Mouse (Mus musculus): ENCODE measurements around the gene Crabp2. TPM values are rescaled to one million over a fixed set of nuclear protein-coding genes. Genes with fewer than 3 reads are reported as not detected.

The Crabp2 gene
- polyA plus RNA-seq, 1 experiment: not detected

- peak overlapping the region; percentile 44 for H3K4me3 ChIP-seq (ENCODE audit: low read depth, low read length)
- peaks cover 64% of the 10 kb centered on the region for H3K27me3 ChIP-seq (ENCODE audit: control insufficient read depth, insufficient read depth, low read length)
Measured at GRCm38 (mm10) chr3:87996971-87997614, 48.6 kb downstream of the Crabp2 start.

DNA sequence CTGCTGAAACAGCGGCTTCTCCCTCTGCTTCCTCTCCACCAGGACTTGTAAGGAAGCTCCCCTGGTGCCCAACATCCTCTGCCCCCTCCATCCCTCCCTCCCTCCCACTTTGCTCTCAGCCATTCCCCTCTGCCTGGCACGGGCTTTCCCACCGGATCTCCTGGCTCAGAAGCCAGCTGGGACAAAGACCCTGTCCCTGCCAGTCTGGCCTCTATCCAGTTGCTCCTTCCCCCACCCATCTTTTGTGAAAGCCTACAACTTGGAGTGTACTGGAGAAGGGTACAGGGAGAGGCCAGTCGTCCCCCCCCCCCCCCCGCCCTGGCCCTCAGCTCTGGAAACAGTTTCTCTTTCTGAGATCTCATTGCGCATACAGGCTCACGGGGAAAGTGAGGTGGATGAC lies 50.3 kb downstream of the Crabp2 start:
- Histone ChIP-seq H3K27me3 (ENCODE audit: control insufficient read depth, insufficient read depth, low read length) (peaks cover 70% of the 10 kb centered on the region), H3K4me3 (ENCODE audit: low read depth, low read length) (no peak overlapping the region), H3K36me3 (ENCODE audit: control insufficient read depth, insufficient read depth, low read length) (no peaks in the 10 kb centered on the region), H3K4me1 (ENCODE audit: control insufficient read depth, insufficient read depth, insufficient read length, low read length) (peaks cover 5% of the 10 kb centered on the region), H3K27ac (ENCODE audit: insufficient read depth, low read depth, low read length) (no peak overlapping the region)
- no peak for TF ChIP-seq POLR2A (IDR thresholded peaks at IDR 0.05; ENCODE audit: low read depth, low read length)
- TF ChIP-seq CTCF (IDR thresholded peaks at IDR 0.05; ENCODE audit: extremely low read depth, insufficient read length, insufficient replicate concordance, low read depth, low read length): no peak
- WGBS: 10% methylated on average over 7 of the region's 7 CpGs

More at GRCm38 (mm10) chr3:87996971-87997614, 48.6 kb downstream of the Crabp2 start:
- H3K4me1 ChIP-seq (ENCODE audit: control insufficient read depth, insufficient read depth, insufficient read length, low read length): peaks cover 5% of the 10 kb centered on the region
- 2% methylated on average over 49 of the region's 49 CpGs for WGBS
- H3K36me3 ChIP-seq (ENCODE audit: control insufficient read depth, insufficient read depth, low read length): no peaks in the 10 kb centered on the region
- TF ChIP-seq CTCF (IDR thresholded peaks at IDR 0.05; ENCODE audit: extremely low read depth, insufficient read length, insufficient replicate concordance, low read depth, low read length): no peak
- TF ChIP-seq POLR2A (IDR thresholded peaks at IDR 0.05; ENCODE audit: low read depth, low read length): no peak
- H3K27ac ChIP-seq (ENCODE audit: insufficient read depth, low read depth, low read length): no peak overlapping the region

DNA sequence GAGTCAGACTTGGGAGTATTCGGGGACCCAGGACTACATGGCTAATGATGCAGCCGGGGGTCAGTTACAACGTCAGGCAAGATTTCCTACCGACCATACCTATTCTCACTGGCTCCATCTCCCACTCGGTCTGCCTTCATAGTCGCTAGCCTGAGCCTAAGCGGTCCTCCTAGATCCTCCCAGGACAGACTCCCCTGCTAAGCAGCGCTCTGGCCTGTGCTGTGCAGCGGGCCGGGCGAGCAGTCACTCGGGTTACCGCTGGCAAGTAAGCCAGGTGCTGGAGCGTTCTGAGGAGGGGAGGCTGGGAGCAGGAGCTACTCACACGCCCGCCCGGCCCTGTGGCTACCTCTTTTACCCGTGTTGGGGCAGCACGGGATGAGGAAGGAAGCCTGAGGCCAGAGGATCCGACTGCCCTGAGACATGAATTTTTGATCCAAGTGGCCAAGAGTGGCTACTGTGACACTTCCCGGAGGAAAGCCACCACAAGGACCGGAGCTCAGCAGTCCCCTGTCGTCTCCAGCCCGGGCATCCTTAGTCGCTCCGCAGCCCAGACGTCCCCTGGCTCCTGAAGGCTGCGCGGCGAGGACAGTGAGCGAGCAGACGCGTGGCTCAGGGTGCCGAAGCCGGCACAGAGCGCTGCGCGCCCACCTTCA lies 50.9 kb downstream of the Crabp2 start:
- Histone ChIP-seq H3K4me1 (ENCODE audit: control insufficient read depth, insufficient read depth, insufficient read length, low read length) (peaks cover 5% of the 10 kb centered on the region), H3K4me3 (ENCODE audit: low read depth, low read length) (no peak overlapping the region; the same call in 1 of the 2 replicates), H3K27me3 (ENCODE audit: control insufficient read depth, insufficient read depth, low read length) (peaks cover 70% of the 10 kb centered on the region), H3K36me3 (ENCODE audit: control insufficient read depth, insufficient read depth, low read length) (no peaks in the 10 kb centered on the region), H3K27ac (ENCODE audit: insufficient read depth, low read depth, low read length) (no peak overlapping the region)
- WGBS: 2% methylated on average over 38 of the region's 38 CpGs
- no peak for TF ChIP-seq CTCF (IDR thresholded peaks at IDR 0.05; ENCODE audit: extremely low read depth, insufficient read length, insufficient replicate concordance, low read depth, low read length)
- TF ChIP-seq POLR2A (IDR thresholded peaks at IDR 0.05; ENCODE audit: low read depth, low read length): no peak

- Histone ChIP-seq H3K4me3 (ENCODE audit: low read depth, low read length) (no peak within 1 kb of the TSS; the same call in 1 of the 2 replicates), H3K36me3 (ENCODE audit: control insufficient read depth, insufficient read depth, low read length) (no peaks in the 10 kb centered on the region), H3K4me1 (ENCODE audit: control insufficient read depth, insufficient read depth, insufficient read length, low read length) (peaks cover 5% of the 10 kb centered on the region), H3K27me3 (ENCODE audit: control insufficient read depth, insufficient read depth, low read length) (peaks cover 70% of the 10 kb centered on the region), H3K27ac (ENCODE audit: insufficient read depth, low read depth, low read length) (no peak within 1 kb of the TSS)
- 2% methylated on average over 39 of the region's 39 CpGs for WGBS
- TF ChIP-seq CTCF (IDR thresholded peaks at IDR 0.05; ENCODE audit: extremely low read depth, insufficient read length, insufficient replicate concordance, low read depth, low read length) (no peak), POLR2A (IDR thresholded peaks at IDR 0.05; ENCODE audit: low read depth, low read length) (no peak)
Measured at GRCm38 (mm10) chr3:88000181-88000580, 51.7 kb downstream of the Crabp2 start, which contains the start of gene Bcan. Bcan (minus strand) TSS chr3:88000230.

- TF ChIP-seq POLR2A (IDR thresholded peaks at IDR 0.05; ENCODE audit: low read depth, low read length): no peak
- no peak for TF ChIP-seq CTCF (IDR thresholded peaks at IDR 0.05; ENCODE audit: extremely low read depth, insufficient read length, insufficient replicate concordance, low read depth, low read length)
- H3K27ac ChIP-seq (ENCODE audit: insufficient read depth, low read depth, low read length): no peak overlapping the region
- H3K27me3 ChIP-seq (ENCODE audit: control insufficient read depth, insufficient read depth, low read length): peaks cover 64% of the 10 kb centered on the region
- H3K4me1 ChIP-seq (ENCODE audit: control insufficient read depth, insufficient read depth, insufficient read length, low read length): peaks cover 5% of the 10 kb centered on the region
- no peak overlapping the region for H3K4me3 ChIP-seq (ENCODE audit: low read depth, low read length)
- WGBS: 21% methylated on average over 11 of the region's 11 CpGs
- H3K36me3 ChIP-seq (ENCODE audit: control insufficient read depth, insufficient read depth, low read length): no peaks in the 10 kb centered on the region
Measured at GRCm38 (mm10) chr3:88000816-88001595, 52.5 kb downstream of the Crabp2 start.

GRCm38 (mm10) chr3:88002291-88002976 lies 54.0 kb downstream of the Crabp2 start:
- Histone ChIP-seq H3K27ac (ENCODE audit: insufficient read depth, low read depth, low read length) (no peak overlapping the region), H3K4me1 (ENCODE audit: control insufficient read depth, insufficient read depth, insufficient read length, low read length) (no peaks in the 10 kb centered on the region), H3K4me3 (ENCODE audit: low read depth, low read length) (no peak overlapping the region), H3K27me3 (ENCODE audit: control insufficient read depth, insufficient read depth, low read length) (peaks cover 50% of the 10 kb centered on the region), H3K36me3 (ENCODE audit: control insufficient read depth, insufficient read depth, low read length) (no peaks in the 10 kb centered on the region)
- TF ChIP-seq POLR2A (IDR thresholded peaks at IDR 0.05; ENCODE audit: low read depth, low read length): no peak
- no peak for TF ChIP-seq CTCF (IDR thresholded peaks at IDR 0.05; ENCODE audit: extremely low read depth, insufficient read length, insufficient replicate concordance, low read depth, low read length)
- 5% methylated on average over 17 of the region's 17 CpGs for WGBS

Other genes starting within 250 kb of the Crabp2 start
- gene Lrrc71, start 200.0 kb upstream of the Crabp2 start, polyA plus RNA-seq (2012; rRNA removed): 0.03 TPM in 2 replicates
- 0.08 and 0.18 TPM in 2 replicates for gene Ntrk1, start 153.5 kb upstream of the Crabp2 start, polyA plus RNA-seq (2012; rRNA removed)
- 1.3 and 2.6 TPM in 2 replicates for gene Insrr, start 151.7 kb upstream of the Crabp2 start, polyA plus RNA-seq (2012; rRNA removed)
- gene Pear1, start 124.4 kb upstream of the Crabp2 start, polyA plus RNA-seq (2012; rRNA removed): 13.0 and 20.1 TPM in 2 replicates
- 3.0 and 5.9 TPM in 2 replicates for gene Sh2d2a, start 101.9 kb upstream of the Crabp2 start, polyA plus RNA-seq (2012; rRNA removed)
- 13.4 and 27.1 TPM in 2 replicates for gene Prcc, start 63.1 kb upstream of the Crabp2 start, polyA plus RNA-seq (2012; rRNA removed)
- 20.0 and 44.5 TPM in 2 replicates for gene Hdgf, start 42.3 kb upstream of the Crabp2 start, polyA plus RNA-seq (2012; rRNA removed)
- 12.5 and 25.5 TPM in 2 replicates for gene Mrpl24, start 29.2 kb upstream of the Crabp2 start, polyA plus RNA-seq (2012; rRNA removed)
- 3.9 and 7.0 TPM in 2 replicates for gene Isg20l2, start 18.4 kb upstream of the Crabp2 start, polyA plus RNA-seq (2012; rRNA removed)
- 12.5 and 17.3 TPM in 2 replicates for gene Rrnad1, start 17.9 kb upstream of the Crabp2 start, polyA plus RNA-seq (2012; rRNA removed)
- gene Nes, start 22.4 kb downstream of the Crabp2 start, polyA plus RNA-seq (2012; rRNA removed): 2.6 and 5.0 TPM in 2 replicates
- gene Bcan, start 51.6 kb downstream of the Crabp2 start, polyA plus RNA-seq (2012; rRNA removed): 0.04 and 0.24 TPM in 2 replicates
- not detected in 2 replicates for gene Hapln2, start 78.9 kb downstream of the Crabp2 start, polyA plus RNA-seq (2012; rRNA removed)
- gene Gpatch4, start 94.4 kb downstream of the Crabp2 start, polyA plus RNA-seq (2012; rRNA removed): 3.7 and 4.4 TPM in 2 replicates
- gene Naxe, start 109.8 kb downstream of the Crabp2 start, polyA plus RNA-seq (2012; rRNA removed): 25.4 and 41.6 TPM in 2 replicates
- not detected in 2 replicates for gene Ttc24, start 129.6 kb downstream of the Crabp2 start, polyA plus RNA-seq (2012; rRNA removed)
- gene Iqgap3, start 133.3 kb downstream of the Crabp2 start, polyA plus RNA-seq (2012; rRNA removed): 7.1 and 14.6 TPM in 2 replicates
- gene Mef2d, start 193.7 kb downstream of the Crabp2 start, polyA plus RNA-seq (2012; rRNA removed): 61.9 and 89.7 TPM in 2 replicates

Data from small intestine, adult 2 months (tissue).